9 mouse cellular contexts compared by ENCODE assay signal in the genomic region with DNA sequence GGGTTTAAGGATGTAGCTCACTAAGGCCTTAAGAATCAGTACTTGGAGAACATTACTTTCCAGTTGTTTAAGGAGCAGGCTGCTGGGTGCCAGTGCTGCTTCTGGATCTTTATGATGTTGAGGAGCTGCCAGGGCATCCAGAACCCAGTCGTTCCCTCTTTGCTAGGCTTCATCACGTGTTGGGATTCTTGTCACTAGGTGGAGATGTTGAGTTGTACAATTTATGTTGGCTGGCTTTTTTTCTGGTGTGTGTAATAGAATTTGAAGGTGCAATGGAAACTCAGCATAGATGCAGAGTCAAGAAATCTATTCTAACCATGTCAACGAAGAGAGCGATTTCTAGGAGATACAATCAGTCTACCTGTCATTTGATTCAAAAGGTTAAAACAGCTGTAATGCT.
DNase-seq lines count a peak whose midpoint lies in the region; ATAC-seq and TF ChIP-seq lines count a peak whose summit lies in the region.
"Had no signal": no experiment of that assay in that cellular context is flagged by ENCODE, and none has a peak within 500 bp of the region (broad histone marks: within the 10 kb centered on the region; RNA-seq: fewer than 3 reads in every experiment).

No protein-coding gene starts in this region.

- H3K36me3 ChIP-seq in C2C12 (ENCODE audit: control insufficient read depth, insufficient read depth) = no peaks in the 10 kb centered on the region
- H3K36me3 ChIP-seq: embryonic facial prominence, embryonic 12.5 days had no signal

- intact Hi-C loops in heart, postnatal 10 days (cut with DNase I) = no loop called here

- no peak for TF ChIP-seq CTCF in C2C12 (IDR thresholded peaks at IDR 0.05; ENCODE audit: control insufficient read depth, insufficient read depth, insufficient read length)

- no peak for ATAC-seq in monocyte, adult 5-6 weeks (replicated peaks; ENCODE audit: insufficient number of reproducible peaks, low FRiP score, low TSS enrichment, poor library complexity, severe bottlenecking)

- WGBS in large intestine, adult 2 months = 46% methylated on average over 4 of the region's 4 CpGs

- no peaks in the 10 kb centered on the region for H3K27me3 ChIP-seq in C2C12 (ENCODE audit: control insufficient read depth, insufficient read depth, insufficient read length)
- H3K27me3 ChIP-seq: embryonic facial prominence, embryonic 12.5 days had no signal

- no peaks in the 10 kb centered on the region for H3K79me2 ChIP-seq in C2C12 (ENCODE audit: control insufficient read depth, insufficient read depth)

- H3K79me3 ChIP-seq in C2C12 (ENCODE audit: low read depth) = no peaks in the 10 kb centered on the region

- no peak overlapping the region for H3K4me3 ChIP-seq in C2C12 (ENCODE audit: insufficient read depth, poor library complexity, severe bottlenecking)
- H3K4me3 ChIP-seq: embryonic facial prominence, embryonic 12.5 days had no signal

- no peak overlapping the region for H3ac ChIP-seq in C2C12 (ENCODE audit: control insufficient read depth, insufficient read length, low read depth)

- peak; percentile 0 to 5 for DNase-seq in heart, postnatal 10 days
- DNase-seq in heart, adult 9 months (ENCODE audit: low spot score in 2 of 2) = no peak
- DNase-seq in MEL-GATA-1-ER (ENCODE audit: extremely low read depth, low read depth) = peak; percentile 0
- peak; percentile 1 for DNase-seq in large intestine, adult 2 months (ENCODE audit: low read depth, low spot score)
- no peak for DNase-seq in urinary bladder, postnatal 14 days (ENCODE audit: low spot score)
- DNase-seq: spleen, adult 18-20 months had no signal

TF ChIP-seq in C2C12, 6 proteins besides CTCF, POLR2A, EP300 and RAD21:
- no peak for TF ChIP-seq MAX (IDR thresholded peaks at IDR 0.05)
- TF ChIP-seq USF1 (IDR thresholded peaks at IDR 0.05; ENCODE audit: low read depth) = peak; percentile 48

Comparison
In these comparisons a context has a peak if more than half of its experiments do, and no peak if none do; other contexts are left out.
1. DNase-seq: peak in heart, postnatal 10 days (2 of 2), MEL-GATA-1-ER (single experiment) and large intestine, adult 2 months (single experiment); none in heart, adult 9 months (0 of 2) and urinary bladder, postnatal 14 days (single experiment).